Mouse (Mus musculus) thymus, postnatal 10 days (tissue): ENCODE data around the gene Ankle1.
"Not testable (repeated sequence)": the region's sequence is repeated elsewhere in the genome, so short reads cannot be mapped to it uniquely, and the experiment has no call there.

ENCODE experiments used
- DNase-seq, 2 experiments: peaks; one replicate each; pipeline ENCODE4 v3.0.0; 2021; ENCODE audit warnings: low spot score in 2 of 2

Gene Ankle1

DNA sequence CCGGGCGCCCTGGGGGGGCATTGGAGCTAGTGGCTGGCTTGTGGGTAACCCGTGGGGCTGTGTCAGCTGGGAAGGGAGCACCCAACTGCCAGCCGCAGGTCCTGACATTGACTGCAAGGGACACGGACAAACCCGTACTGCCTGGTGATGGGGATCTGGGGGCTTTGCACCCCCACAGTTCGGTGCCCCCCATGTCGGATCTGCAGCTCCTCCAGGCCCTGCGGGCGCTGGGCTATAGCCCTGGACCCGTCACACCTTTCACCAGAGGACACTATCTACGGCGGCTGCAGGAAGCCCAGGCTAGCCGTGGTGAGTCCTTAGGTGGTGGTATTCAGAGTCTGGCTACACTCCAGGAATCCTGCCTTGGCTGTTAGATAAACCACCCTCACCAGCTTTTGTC is 1.6 kb downstream of the Ankle1 start:
- no peak for DNase-seq

DNA sequence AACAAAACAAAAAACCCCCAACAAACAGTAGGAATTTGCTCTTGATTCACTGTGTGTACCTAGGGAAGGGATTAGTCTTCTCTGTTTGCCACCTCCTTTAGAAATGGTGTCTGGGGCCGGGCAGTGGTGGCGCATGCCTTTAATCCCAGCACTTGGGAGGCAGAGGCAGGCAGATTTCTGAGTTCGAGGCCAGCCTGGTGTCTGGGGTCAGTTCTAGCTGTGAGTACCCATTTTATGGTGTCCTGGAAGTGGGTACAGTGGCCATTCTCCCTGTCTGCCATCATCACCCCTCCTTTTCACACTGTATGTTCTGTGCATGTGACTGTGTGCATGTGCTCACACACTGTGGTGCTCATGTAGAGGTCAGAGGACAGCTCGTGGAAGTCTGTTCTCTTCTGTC is 2.4 kb downstream of the Ankle1 start:
- no peak for DNase-seq

DNA sequence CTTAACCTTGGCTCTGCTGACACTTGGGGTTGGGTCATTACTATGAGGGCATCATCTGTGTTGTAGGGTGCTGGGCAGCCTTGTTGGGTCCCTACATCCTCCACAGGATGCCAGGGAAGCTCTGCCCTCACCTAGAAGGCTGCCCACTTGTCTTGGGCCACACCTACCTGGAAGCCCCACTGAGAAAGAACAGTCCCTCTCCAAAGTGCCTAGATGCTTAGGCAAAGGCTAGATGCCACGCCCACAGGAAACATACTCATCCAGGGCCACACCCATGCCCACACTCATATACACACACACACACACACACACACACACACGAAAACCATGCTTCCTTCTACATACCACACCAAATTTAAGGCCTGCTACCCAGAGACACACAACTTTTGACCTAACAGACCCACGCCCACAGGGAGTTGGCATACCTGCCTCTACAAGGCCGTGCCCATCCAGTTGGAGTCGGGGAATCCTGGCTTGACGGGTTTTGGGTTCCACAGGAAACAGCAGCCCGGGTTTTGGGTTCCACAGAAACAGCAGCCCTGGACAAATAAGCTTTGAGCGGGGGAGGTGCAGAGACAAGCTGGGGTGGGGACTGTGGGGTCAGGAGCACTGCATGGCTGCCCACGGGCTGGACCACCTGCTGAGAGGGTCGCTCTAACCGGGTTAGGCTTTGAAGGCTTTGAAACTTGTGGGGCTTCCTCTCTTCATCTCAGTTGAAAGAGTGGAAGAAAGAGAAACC is 5.9 kb downstream of the Ankle1 start:
- no peak for DNase-seq

DNA sequence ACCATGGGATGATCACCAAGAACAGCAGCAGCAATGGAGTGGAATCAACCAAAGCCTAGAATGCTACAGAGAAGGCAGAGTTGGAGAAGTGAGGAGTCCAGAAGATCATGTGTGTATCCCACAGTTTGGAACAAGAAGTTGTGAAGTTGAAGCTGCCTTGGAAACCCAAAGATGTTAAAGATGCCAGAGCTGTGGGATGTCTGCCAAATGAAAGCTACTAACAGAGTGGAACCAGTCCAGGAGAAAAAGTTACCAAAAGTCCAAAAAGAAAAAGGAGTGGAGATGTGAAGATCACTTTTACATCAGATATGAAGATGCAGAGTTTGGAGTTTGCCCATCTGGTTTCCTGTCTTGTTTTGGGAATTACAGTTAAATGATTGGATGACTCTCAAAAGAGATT is 16.3 kb downstream of the Ankle1 start:
- no peak for DNase-seq

DNA sequence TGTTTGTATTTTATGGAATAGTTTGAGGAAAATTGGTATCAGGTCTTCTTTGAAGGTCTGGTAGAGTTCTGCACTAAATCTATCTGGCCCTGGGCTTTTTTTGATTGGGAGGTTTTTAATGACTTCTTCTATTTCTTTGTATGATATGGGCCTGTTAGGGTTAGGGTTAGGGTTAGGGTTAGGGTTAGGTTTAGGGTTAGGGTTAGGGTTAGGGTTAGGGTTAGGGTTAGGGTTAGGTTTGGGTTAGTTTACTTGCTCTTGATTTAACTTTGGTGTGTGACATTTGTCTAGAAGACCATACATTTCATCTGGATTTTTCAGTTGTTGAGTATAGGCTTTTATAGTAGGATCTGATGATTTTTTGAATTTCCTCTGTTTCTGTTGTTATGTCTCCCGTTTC is 27.1 kb downstream of the Ankle1 start:
- DNase-seq, result not testable (repeated sequence)

DNA sequence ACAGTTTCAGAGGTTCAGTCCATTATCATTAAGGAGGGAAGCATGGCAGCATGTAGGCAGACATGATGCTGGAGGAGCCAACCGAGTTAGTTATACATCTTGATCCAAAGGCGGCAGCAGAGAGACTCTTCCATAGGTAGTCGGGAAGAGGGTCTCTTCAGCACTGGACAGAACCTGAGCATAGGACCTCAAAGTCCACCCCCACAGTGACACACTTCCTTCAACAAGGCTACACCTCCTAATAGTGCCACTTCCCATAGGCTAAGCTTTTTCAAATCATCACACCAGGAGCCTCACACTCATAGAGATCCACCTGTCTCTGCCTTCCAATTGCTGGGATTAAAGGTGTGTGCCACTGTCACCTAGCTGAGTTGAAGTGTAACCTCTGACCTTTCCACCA is 31.2 kb downstream of the Ankle1 start:
- DNase-seq, result no peak

DNA sequence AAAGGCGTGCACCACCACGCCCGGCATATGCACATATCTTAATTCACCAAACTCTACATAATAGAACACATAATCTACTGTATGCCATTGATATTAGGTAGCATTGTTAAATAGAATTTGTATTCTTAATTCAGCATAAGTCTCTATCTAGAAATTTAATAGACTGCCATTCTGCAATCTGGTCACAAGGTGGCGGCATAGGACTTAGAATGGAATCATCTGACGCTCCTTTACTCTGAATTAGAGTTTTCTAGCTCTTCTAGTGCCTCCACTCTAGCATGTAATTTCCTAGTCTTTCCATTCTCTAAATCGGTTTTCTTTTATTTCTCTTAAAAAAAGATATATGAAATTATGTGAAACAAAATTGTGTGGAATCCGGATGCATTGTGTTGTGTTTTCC is 35.6 kb downstream of the Ankle1 start:
- peak in 1 of 2 experiments; percentile 70 for DNase-seq

DNA sequence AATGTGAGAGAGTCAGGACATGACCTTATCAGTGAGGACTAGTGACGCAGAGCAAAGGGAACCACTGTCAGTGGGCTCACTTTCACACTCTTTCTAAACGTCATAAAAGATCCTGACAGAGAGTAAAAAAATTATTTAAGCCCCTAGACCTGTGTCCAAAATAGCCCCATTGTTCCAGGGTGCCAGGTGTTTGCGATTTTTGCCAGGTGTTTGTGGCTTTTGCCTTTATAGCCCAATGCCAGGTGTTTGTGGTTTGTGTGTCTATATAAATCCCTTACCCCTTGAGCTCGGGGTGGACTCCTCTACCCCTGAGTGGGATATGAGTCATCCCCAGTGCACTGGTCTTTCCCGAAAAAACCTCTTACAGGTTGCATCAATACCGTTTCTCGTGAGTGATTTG is 39.3 kb downstream of the Ankle1 start:
- no peak for DNase-seq

DNA sequence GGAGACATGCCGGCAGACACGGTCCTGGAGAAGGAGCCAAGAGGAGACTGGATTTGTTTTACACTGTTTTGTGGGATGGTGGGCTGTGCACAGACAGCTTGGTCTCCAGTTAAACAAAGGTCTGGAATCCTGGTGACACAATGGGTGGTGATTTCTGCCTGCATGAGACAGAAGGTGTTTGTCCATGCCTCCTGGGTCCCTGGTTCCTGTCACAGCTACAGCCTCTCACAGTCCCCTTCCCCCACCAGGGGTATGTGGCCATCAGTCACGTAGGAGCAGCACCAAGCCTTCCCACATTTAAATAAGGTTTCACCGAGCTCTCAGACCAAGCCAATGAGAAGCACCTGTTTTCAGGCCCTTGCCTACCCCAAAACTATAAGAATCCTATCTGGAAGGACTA is 45.5 kb downstream of the Ankle1 start:
- peak in 1 of 2 experiments; percentile 1 for DNase-seq

DNA sequence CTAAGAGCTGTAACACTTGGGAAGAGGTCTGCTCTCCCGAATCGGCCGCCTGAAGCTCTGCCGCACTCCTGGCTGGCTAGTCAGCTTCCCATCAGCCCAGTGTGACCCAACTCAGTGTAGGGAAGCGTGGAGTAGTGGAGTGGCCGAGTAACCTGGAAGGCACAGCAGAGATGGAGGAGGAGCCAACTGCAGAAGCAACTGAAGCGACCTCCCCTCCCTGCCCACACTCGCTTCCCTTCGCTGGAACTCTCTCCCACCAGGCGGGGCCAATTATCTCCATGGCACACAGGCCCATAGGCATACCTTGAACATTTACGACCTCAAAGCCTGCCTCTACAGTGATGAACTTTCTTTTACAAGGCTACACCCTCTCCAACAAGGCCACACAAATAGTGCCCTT is 46.0 kb downstream of the Ankle1 start:
- peak in 1 of 2 experiments; percentile 2 for DNase-seq

DNA sequence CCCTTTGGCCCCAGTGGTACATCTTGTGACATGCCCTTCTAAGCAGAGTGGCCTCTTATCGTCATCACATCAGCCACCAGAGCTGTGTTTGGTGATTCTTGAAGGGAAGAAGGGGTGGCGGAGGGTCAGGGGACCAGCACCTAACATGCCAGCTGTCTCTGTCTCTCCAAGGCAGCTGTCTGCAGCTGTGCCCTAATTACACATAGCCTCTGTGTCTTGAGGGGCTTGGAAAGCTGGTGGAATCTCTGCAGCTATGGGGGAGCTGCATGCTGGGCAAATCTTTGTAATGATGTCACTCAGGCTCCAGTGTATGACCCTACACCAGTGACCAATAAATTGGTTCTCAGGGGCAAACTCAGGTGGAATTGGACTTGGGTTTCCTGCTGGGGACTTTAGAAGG is 46.9 kb downstream of the Ankle1 start:
- DNase-seq, result peak in 1 of 2 experiments; percentile 2

DNA sequence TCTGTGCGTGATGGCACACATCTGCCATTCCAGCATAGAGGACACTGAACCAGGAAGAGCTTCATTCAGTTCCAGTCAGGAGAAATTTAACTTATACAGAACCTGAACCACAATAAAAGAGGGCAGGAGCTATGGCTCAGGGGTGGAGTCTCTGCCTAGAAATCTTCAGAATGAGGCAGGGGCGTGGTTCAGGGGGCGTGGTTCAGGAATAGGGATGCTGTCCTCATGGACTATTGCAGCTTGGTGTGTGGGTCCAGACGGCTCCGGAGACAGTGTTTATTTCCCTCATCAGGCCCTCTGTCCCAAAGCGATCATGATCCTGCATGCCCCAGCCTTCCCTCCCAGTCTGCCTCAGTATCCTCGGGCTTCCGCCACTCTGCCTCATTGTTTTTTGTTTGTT is 48.9 kb downstream of the Ankle1 start:
- peak in 1 of 2 experiments; percentile 1 for DNase-seq

DNA sequence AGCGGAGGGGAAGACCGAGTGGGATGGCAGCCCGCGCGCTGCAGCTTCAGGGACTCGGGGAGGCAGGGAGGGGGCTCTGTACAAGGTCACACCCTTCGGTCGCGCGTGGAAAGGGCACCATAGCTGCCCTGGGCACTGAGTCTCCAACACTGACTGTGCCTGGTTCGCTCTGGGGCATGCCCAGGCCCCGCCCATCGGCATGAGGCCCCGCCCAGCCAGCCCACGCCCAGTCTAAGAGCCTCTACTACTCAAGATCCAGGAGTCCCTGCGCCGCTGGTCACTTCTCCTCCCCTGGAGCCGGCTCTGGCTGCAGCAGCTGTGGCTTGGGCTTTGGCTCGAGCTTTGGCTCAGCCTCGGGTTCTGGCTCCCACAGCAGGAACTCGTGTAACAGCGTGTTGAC is 51.1 kb downstream of the Ankle1 start:
- no peak for DNase-seq

DNA sequence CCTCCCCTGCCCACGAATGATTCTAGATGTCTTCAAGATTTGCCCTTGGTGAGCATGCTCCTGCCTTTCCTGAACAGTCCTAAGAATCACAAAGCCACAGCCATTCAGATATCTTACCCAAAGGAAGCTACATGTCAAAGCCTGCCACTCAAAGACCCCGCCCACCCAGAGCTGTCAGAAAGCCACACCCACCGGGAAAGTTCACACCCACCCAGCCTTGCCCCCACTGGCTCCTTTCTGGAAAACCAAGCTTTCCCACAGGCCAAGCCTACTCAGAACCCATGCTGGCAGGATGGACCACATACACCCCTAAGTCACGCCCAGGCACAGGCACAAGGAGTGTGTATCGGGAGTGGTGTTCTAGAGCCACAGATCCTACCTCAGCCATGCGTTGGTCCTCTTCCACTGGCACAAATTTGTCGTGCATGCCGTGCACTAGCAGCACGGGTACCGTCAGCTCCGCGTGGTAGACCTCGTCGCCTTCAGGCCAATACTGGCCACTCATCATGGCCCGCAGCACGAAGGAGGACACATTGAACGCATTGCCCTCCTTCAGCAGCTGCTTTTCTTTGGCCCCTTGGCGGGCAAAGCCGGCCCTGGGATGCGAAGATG is 52.0 kb downstream of the Ankle1 start:
- no peak for DNase-seq
